Mouse (Mus musculus): Measurements from ENCODE around the gene Prr23a3. TPM values are rescaled to one million over a fixed set of nuclear protein-coding genes. Genes with fewer than 3 reads are reported as not detected.

Prr23a3 gene
- polyA plus RNA-seq, 1 experiment, result not detected

GRCm38 (mm10) chr9:98863463-98863862 is 1.1 kb upstream of the Prr23a3 start:
- Histone ChIP-seq H3K27me3 (ENCODE audit: control insufficient read depth, insufficient read depth, insufficient read length) (no peaks in the 10 kb centered on the region), H3K79me3 (ENCODE audit: low read depth) (no peaks in the 10 kb centered on the region), H3K4me3 (ENCODE audit: insufficient read depth, poor library complexity, severe bottlenecking) (no peak overlapping the region), H3K36me3 (ENCODE audit: control insufficient read depth, insufficient read depth) (no peaks in the 10 kb centered on the region), H3ac (ENCODE audit: control insufficient read depth, insufficient read length, low read depth) (no peak overlapping the region), H3K79me2 (ENCODE audit: control insufficient read depth, insufficient read depth) (no peaks in the 10 kb centered on the region)
- no peak for TF ChIP-seq CEBPB (IDR thresholded peaks at IDR 0.05; ENCODE audit: low read depth)
- no peak for TF ChIP-seq USF1 (IDR thresholded peaks at IDR 0.05; ENCODE audit: low read depth)
- TF ChIP-seq MYOG (IDR thresholded peaks at IDR 0.05; ENCODE audit: control insufficient read depth, extremely low read depth, insufficient read length), result no peak
- TF ChIP-seq CTCF (IDR thresholded peaks at IDR 0.05; ENCODE audit: control insufficient read depth, insufficient read depth, insufficient read length), result no peak

GRCm38 (mm10) chr9:98901486-98901885 is 36.9 kb downstream of the Prr23a3 start:
- TF ChIP-seq FOSL1 (IDR thresholded peaks at IDR 0.05; ENCODE audit: insufficient read depth, low read length, poor library complexity, severe bottlenecking), result no peak
- TF ChIP-seq MYOG (IDR thresholded peaks at IDR 0.05; ENCODE audit: control insufficient read depth, extremely low read depth, insufficient read length), result no peak
- TF ChIP-seq MYOD1 (IDR thresholded peaks at IDR 0.05; ENCODE audit: control insufficient read depth, insufficient read length, low read depth), result no peak
- no peak for TF ChIP-seq CTCF (IDR thresholded peaks at IDR 0.05; ENCODE audit: control insufficient read depth, insufficient read depth, insufficient read length)
- TF ChIP-seq MAX (IDR thresholded peaks at IDR 0.05), result no peak
- TF ChIP-seq CEBPB (IDR thresholded peaks at IDR 0.05; ENCODE audit: low read depth), result no peak
- no peak for TF ChIP-seq USF1 (IDR thresholded peaks at IDR 0.05; ENCODE audit: low read depth)
- Histone ChIP-seq H3K79me3 (ENCODE audit: low read depth) (no peaks in the 10 kb centered on the region), H3ac (ENCODE audit: control insufficient read depth, insufficient read length, low read depth) (no peak overlapping the region), H3K36me3 (ENCODE audit: control insufficient read depth, insufficient read depth) (no peaks in the 10 kb centered on the region), H3K4me3 (ENCODE audit: insufficient read depth, poor library complexity, severe bottlenecking) (no peak overlapping the region), H3K27me3 (ENCODE audit: control insufficient read depth, insufficient read depth, insufficient read length) (no peaks in the 10 kb centered on the region), H3K79me2 (ENCODE audit: control insufficient read depth, insufficient read depth) (no peaks in the 10 kb centered on the region)

DNA sequence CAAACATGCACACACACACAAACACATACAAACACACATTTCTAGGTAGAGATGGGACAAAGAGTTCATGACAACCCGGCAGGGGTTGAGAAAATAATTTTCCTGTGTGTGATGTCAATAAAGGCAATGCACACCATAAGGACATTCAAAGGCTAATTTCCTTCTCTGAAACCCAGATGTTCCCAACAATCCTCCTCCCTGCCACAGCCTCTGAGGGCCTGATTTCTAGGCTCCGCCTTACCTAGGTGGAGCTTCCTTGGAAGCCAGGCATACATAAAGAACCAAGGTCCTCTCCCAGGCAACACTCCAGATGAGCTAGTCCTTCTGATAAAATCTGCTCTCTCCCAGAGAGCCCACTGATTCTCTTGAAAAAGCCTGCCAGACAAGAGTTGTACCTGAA is 38.3 kb downstream of the Prr23a3 start, which contains the start of gene 7420426K07Rik:
7420426K07Rik (plus strand) TSS at position 301 of the 400 bp plus-strand sequence.
- Histone ChIP-seq H3K27me3 (ENCODE audit: control insufficient read depth, insufficient read depth, insufficient read length) (no peaks in the 10 kb centered on the region), H3K4me3 (ENCODE audit: insufficient read depth, poor library complexity, severe bottlenecking) (no peak within 1 kb of the TSS), H3ac (ENCODE audit: control insufficient read depth, insufficient read length, low read depth) (no peak within 1 kb of the TSS), H3K79me3 (ENCODE audit: low read depth) (no peaks in the 10 kb centered on the region), H3K36me3 (ENCODE audit: control insufficient read depth, insufficient read depth) (no peaks in the 10 kb centered on the region), H3K79me2 (ENCODE audit: control insufficient read depth, insufficient read depth) (no peaks in the 10 kb centered on the region)
- no peak for TF ChIP-seq MYOD1 (IDR thresholded peaks at IDR 0.05; ENCODE audit: control insufficient read depth, insufficient read length, low read depth)
- no peak for TF ChIP-seq CTCF (IDR thresholded peaks at IDR 0.05; ENCODE audit: control insufficient read depth, insufficient read depth, insufficient read length)
- no peak for TF ChIP-seq USF1 (IDR thresholded peaks at IDR 0.05; ENCODE audit: low read depth)
- no peak for TF ChIP-seq CEBPB (IDR thresholded peaks at IDR 0.05; ENCODE audit: low read depth)
- no peak for TF ChIP-seq MAX (IDR thresholded peaks at IDR 0.05)

Other genes starting within 250 kb of the Prr23a3 start
- not detected for gene Prr23a1, start 22.3 kb upstream of the Prr23a3 start, polyA plus RNA-seq (2012; fragmentation: generic; extraction: Trizol)
- gene Prr23a2, start 8.3 kb upstream of the Prr23a3 start, polyA plus RNA-seq (2012; fragmentation: generic; extraction: Trizol), result not detected
- gene 7420426K07Rik, start 38.4 kb downstream of the Prr23a3 start, polyA plus RNA-seq (2012; fragmentation: generic; extraction: Trizol), result not detected
- gene Foxl2, start 90.5 kb downstream of the Prr23a3 start, polyA plus RNA-seq (2012; fragmentation: generic; extraction: Trizol), result 0.01 TPM
- gene Faim, start 121.6 kb downstream of the Prr23a3 start, polyA plus RNA-seq (2012; fragmentation: generic; extraction: Trizol), result 22.1 TPM
- gene Gm1123, start 170.9 kb downstream of the Prr23a3 start, polyA plus RNA-seq (2012; fragmentation: generic; extraction: Trizol), result not detected

Data from C2C12 (cell line).